Mouse (Mus musculus) heart, embryonic 16.5 days (tissue): Measurements from ENCODE around the gene Gm43720. TPM values are rescaled to one million over a fixed set of nuclear protein-coding genes. Genes with fewer than 3 reads are reported as not detected.

Experiments used
- ATAC-seq: fragments of 200-750 bp; cut with Nextera tagmentation; replicated peaks from 2 replicates; pipeline ENCODE4 v1.8.0; 2017; ENCODE audit warnings: moderate number of reproducible peaks; ENCODE audit not compliant: insufficient read depth, low FRiP score; ENCODE audit errors: extremely low read depth
- H3K27ac ChIP-seq: fragments of 300-500 bp; sonication (generic); 2 replicates; pipeline ENCODE4 v1.5.1; 2014; ENCODE audit warnings: mild to moderate bottlenecking, low read length, control low read depth, moderate library complexity
- H3K27me3 ChIP-seq: fragments of 300-500 bp; sonication (generic); 2 replicates; pipeline ENCODE4 v1.6.1; 2014; ENCODE audit warnings: low read length, mixed read lengths; ENCODE audit not compliant: control insufficient read depth, insufficient read depth
- H3K36me3 ChIP-seq: fragments of 300-500 bp; sonication (generic); 2 replicates; pipeline ENCODE4 v1.6.1; 2014; ENCODE audit not compliant: control insufficient read depth, insufficient read depth
- H3K4me1 ChIP-seq: fragments of 300-500 bp; sonication (generic); 2 replicates; pipeline ENCODE4 v1.6.1; 2014; ENCODE audit warnings: low read length, mixed read lengths; ENCODE audit not compliant: control insufficient read depth, insufficient read depth
- H3K4me2 ChIP-seq: fragments of 300-500 bp; sonication (generic); 2 replicates; pipeline ENCODE4 v1.6.1; 2014; ENCODE audit warnings: low read depth, mild to moderate bottlenecking, control low read depth, low read length
- H3K4me3 ChIP-seq: fragments of 300-500 bp; sonication (generic); 2 replicates; pipeline ENCODE4 v1.5.1; 2014; ENCODE audit warnings: mild to moderate bottlenecking, control low read depth, low read length
- H3K9ac ChIP-seq: fragments of 300-500 bp; sonication (generic); 2 replicates; pipeline ENCODE4 v1.6.1; 2014; ENCODE audit warnings: low read length, control low read depth
- H3K9me3 ChIP-seq: fragments of 300-500 bp; sonication (generic); replicated peaks from 2 replicates; pipeline ENCODE4 v1.6.1; 2016; ENCODE audit warnings: low read length; ENCODE audit not compliant: control insufficient read depth
- WGBS: fragments of 180-500 bp; shearing (Covaris S2); extraction: QIAGEN DNeasy Blood & Tissue Kit; methylation state at CpG from one replicate; pipeline ENCODE4 v1.1.7; 2014; 5-methylcytosine and 5-hydroxymethylcytosine counted together
- polyA plus RNA-seq: library from polyadenylated mRNA; unstranded; fragments of >200 nt; fragmentation: Nextera tagmentation; extraction: Ambion mirVana; gene quantifications from 2 replicates; pipeline ENCODE4 v1.2.1, GENCODE M21; 2015

Gm43720 gene
- polyA plus RNA-seq, 1 experiment from 2014 or later = 0.09 TPM

GRCm38 (mm10) chr5:138264207-138264578 lies 15.6 kb downstream of the Gm43720 start:
- Histone ChIP-seq H3K9me3 (no peaks in the 10 kb centered on the region), H3K4me1 (peaks cover 14% of the 10 kb centered on the region), H3K27me3 (no peaks in the 10 kb centered on the region), H3K9ac (peak overlapping the region; percentile 96), H3K4me3 (peak overlapping the region; percentile 93), H3K36me3 (peaks cover 4% of the 10 kb centered on the region), H3K4me2 (peak overlapping the region; percentile 88), H3K27ac (peak overlapping the region; percentile 76; the same call in 1 of the 2 replicates)
- 9% methylated on average over 6 of the region's 6 CpGs for WGBS
- ATAC-seq = no peak

GRCm38 (mm10) chr5:138263260-138264206 lies 16.2 kb downstream of the Gm43720 start, which contains the start of gene BC037034:
Gene BC037034, minus strand, starts transcription at chr5:138264033.
- Histone ChIP-seq H3K9me3 (no peaks in the 10 kb centered on the region), H3K4me2 (peak within 1 kb of the TSS; percentile 88), H3K27me3 (no peaks in the 10 kb centered on the region), H3K36me3 (peaks cover 9% of the 10 kb centered on the region), H3K4me1 (peaks cover 21% of the 10 kb centered on the region), H3K4me3 (peak within 1 kb of the TSS; percentile 93), H3K27ac (peak within 1 kb of the TSS; percentile 76), H3K9ac (peak within 1 kb of the TSS; percentile 96)
- ATAC-seq = peak; percentile 79
- WGBS = 1% methylated on average over 71 of the region's 71 CpGs

GRCm38 (mm10) chr5:138262582-138263240 lies 17.0 kb downstream of the Gm43720 start:
- H3K36me3 ChIP-seq = peaks cover 10% of the 10 kb centered on the region
- WGBS = 50% methylated on average over 18 of the region's 18 CpGs
- no peak overlapping the region for H3K27ac ChIP-seq
- H3K4me2 ChIP-seq = peak overlapping the region; percentile 88
- H3K27me3 ChIP-seq = no peaks in the 10 kb centered on the region
- H3K4me1 ChIP-seq = peaks cover 22% of the 10 kb centered on the region
- H3K9me3 ChIP-seq = no peaks in the 10 kb centered on the region
- peak overlapping the region; percentile 96 for H3K9ac ChIP-seq
- no peak for ATAC-seq
- H3K4me3 ChIP-seq = peak overlapping the region; percentile 93

GRCm38 (mm10) chr5:138262001-138262400 lies 17.8 kb downstream of the Gm43720 start:
- H3K36me3 ChIP-seq = peaks cover 14% of the 10 kb centered on the region
- H3K4me3 ChIP-seq = no peak overlapping the region
- H3K9ac ChIP-seq = no peak overlapping the region
- no peak overlapping the region for H3K27ac ChIP-seq
- ATAC-seq = no peak
- H3K9me3 ChIP-seq = no peaks in the 10 kb centered on the region
- H3K27me3 ChIP-seq = no peaks in the 10 kb centered on the region
- WGBS = 67% methylated on average over 4 of the region's 4 CpGs
- H3K4me1 ChIP-seq = peaks cover 22% of the 10 kb centered on the region
- H3K4me2 ChIP-seq = no peak overlapping the region

- ATAC-seq = no peak
- 48% methylated on average over 11 of the region's 11 CpGs for WGBS
- H3K9ac ChIP-seq = no peak overlapping the region
- no peaks in the 10 kb centered on the region for H3K27me3 ChIP-seq
- no peak overlapping the region for H3K4me3 ChIP-seq
- no peak overlapping the region for H3K27ac ChIP-seq
- peaks cover 14% of the 10 kb centered on the region for H3K36me3 ChIP-seq
- no peak overlapping the region for H3K4me2 ChIP-seq
- no peaks in the 10 kb centered on the region for H3K9me3 ChIP-seq
- peaks cover 28% of the 10 kb centered on the region for H3K4me1 ChIP-seq
Measured at GRCm38 (mm10) chr5:138260834-138261233, 18.9 kb downstream of the Gm43720 start.

- Histone ChIP-seq H3K27me3 (no peaks in the 10 kb centered on the region), H3K27ac (no peak overlapping the region), H3K4me2 (no peak overlapping the region), H3K4me3 (no peak overlapping the region), H3K4me1 (peaks cover 28% of the 10 kb centered on the region), H3K9me3 (no peaks in the 10 kb centered on the region), H3K9ac (0 out of 2 replicates have a peak overlapping the region, but pooled peaks have one; percentile 9), H3K36me3 (peaks cover 14% of the 10 kb centered on the region)
- 55% methylated on average over 10 of the region's 10 CpGs for WGBS
- no peak for ATAC-seq
Measured at GRCm38 (mm10) chr5:138260051-138260450, 19.7 kb downstream of the Gm43720 start.

GRCm38 (mm10) chr5:138258993-138259392 lies 20.8 kb downstream of the Gm43720 start:
- no peak overlapping the region for H3K4me2 ChIP-seq
- no peak overlapping the region for H3K9ac ChIP-seq
- no peaks in the 10 kb centered on the region for H3K9me3 ChIP-seq
- H3K27ac ChIP-seq = no peak overlapping the region
- peaks cover 25% of the 10 kb centered on the region for H3K4me1 ChIP-seq
- no peaks in the 10 kb centered on the region for H3K27me3 ChIP-seq
- H3K36me3 ChIP-seq = peaks cover 14% of the 10 kb centered on the region
- no peak overlapping the region for H3K4me3 ChIP-seq
- 46% methylated on average over 7 of the region's 7 CpGs for WGBS
- no peak for ATAC-seq

GRCm38 (mm10) chr5:138258542-138258941 lies 21.2 kb downstream of the Gm43720 start:
- Histone ChIP-seq H3K4me1 (peaks cover 25% of the 10 kb centered on the region), H3K27ac (no peak overlapping the region)
- 60% methylated on average over 6 of the region's 6 CpGs for WGBS

GRCm38 (mm10) chr5:138258078-138258477 lies 21.7 kb downstream of the Gm43720 start:
- H3K4me2 ChIP-seq = no peak overlapping the region
- H3K9me3 ChIP-seq = no peaks in the 10 kb centered on the region; the same call in 1 of the 2 replicates
- WGBS = 80% methylated on average over 3 of the region's 3 CpGs
- H3K4me1 ChIP-seq = peaks cover 24% of the 10 kb centered on the region
- H3K4me3 ChIP-seq = no peak overlapping the region
- no peak overlapping the region for H3K27ac ChIP-seq
- ATAC-seq = no peak
- peaks cover 14% of the 10 kb centered on the region for H3K36me3 ChIP-seq
- H3K9ac ChIP-seq = no peak overlapping the region
- no peaks in the 10 kb centered on the region for H3K27me3 ChIP-seq

More at GRCm38 (mm10) chr5:138258542-138258941, 21.2 kb downstream of the Gm43720 start:
- Histone ChIP-seq H3K4me3 (no peak overlapping the region), H3K36me3 (peaks cover 14% of the 10 kb centered on the region), H3K27me3 (no peaks in the 10 kb centered on the region), H3K9ac (no peak overlapping the region), H3K4me2 (no peak overlapping the region), H3K9me3 (no peaks in the 10 kb centered on the region)
- no peak for ATAC-seq
